Mouse (Mus musculus) liver, postnatal 0 days (tissue): ENCODE results near the gene Gm20822. TPM values are rescaled to one million over a fixed set of nuclear protein-coding genes. Genes with fewer than 3 reads are reported as not detected.
"Not testable (repeated sequence)": the region's sequence is repeated elsewhere in the genome, so short reads cannot be mapped to it uniquely, and the experiment has no call there.

Experiments
- ATAC-seq: fragments of 200-750 bp; cut with Nextera tagmentation; 2 replicates; pipeline ENCODE4 v1.8.0; 2017; ENCODE audit warnings: mild to moderate bottlenecking, moderate library complexity
- DNase-seq: peaks from one replicate; pipeline ENCODE4 v3.0.0-alpha.2; 2016
- H3K27ac ChIP-seq: fragments of 300-500 bp; sonication (generic); 2 replicates; pipeline ENCODE4 v1.5.1; 2014; ENCODE audit warnings: antibody characterized with exemption, moderate library complexity, mild to moderate bottlenecking, low read depth
- H3K27me3 ChIP-seq: fragments of 300-500 bp; sonication (generic); 2 replicates; pipeline ENCODE4 v1.6.1; 2014; ENCODE audit warnings: low read length, control low read depth, mixed read lengths; ENCODE audit not compliant: insufficient read depth
- H3K36me3 ChIP-seq: fragments of 300-500 bp; sonication (generic); replicated peaks from 2 replicates; pipeline ENCODE4 v1.6.1; 2014; ENCODE audit warnings: mild to moderate bottlenecking, control low read depth, low read length, moderate library complexity, mixed read lengths; ENCODE audit not compliant: insufficient read depth
- H3K4me1 ChIP-seq: fragments of 300-500 bp; sonication (generic); 2 replicates; pipeline ENCODE4 v1.6.1; 2014; ENCODE audit warnings: antibody characterized with exemption, mild to moderate bottlenecking, control low read depth; ENCODE audit not compliant: insufficient read depth
- H3K4me2 ChIP-seq: fragments of 300-500 bp; sonication (generic); 2 replicates; pipeline ENCODE4 v1.6.1; 2014; ENCODE audit warnings: low read depth, mild to moderate bottlenecking, low read length, moderate library complexity, mixed read lengths
- H3K4me3 ChIP-seq: fragments of 300-500 bp; sonication (generic); 2 replicates; pipeline ENCODE4 v1.5.1; 2014; ENCODE audit warnings: low read depth, low read length
- H3K9ac ChIP-seq: fragments of 300-500 bp; sonication (generic); replicated peaks from 2 replicates; pipeline ENCODE4 v1.6.1; 2014; ENCODE audit warnings: mild to moderate bottlenecking, moderate library complexity
- H3K9me3 ChIP-seq: fragments of 300-500 bp; sonication (generic); 2 replicates; pipeline ENCODE4 v1.6.1; 2016; ENCODE audit warnings: mild to moderate bottlenecking, control low read depth, low read length, mixed read lengths
- WGBS: fragments of 180-500 bp; shearing (Covaris S2); extraction: QIAGEN DNeasy Blood & Tissue Kit; methylation state at CpG from one replicate; pipeline ENCODE4 v1.1.7; 2014; ENCODE audit not compliant: insufficient replicate concordance; 5-methylcytosine and 5-hydroxymethylcytosine counted together
- polyA plus RNA-seq: library from polyadenylated mRNA; unstranded; fragments of >200 nt; fragmentation: Nextera tagmentation; extraction: Ambion mirVana; gene quantifications from 2 replicates; pipeline ENCODE4 v1.2.1, GENCODE M21; 2015

Gene Gm20822
- not detected in 2 replicates for polyA plus RNA-seq

GRCm38 (mm10) chrY:15884671-15885070, at the start of gene Gm20822:
Gene Gm20822 (minus strand): TSS chrY:15884771.
- not testable (repeated sequence) for H3K9ac ChIP-seq, H3K4me3 ChIP-seq, H3K36me3 ChIP-seq, DNase-seq, H3K4me1 ChIP-seq, H3K4me2 ChIP-seq, H3K9me3 ChIP-seq, H3K27me3 ChIP-seq, H3K27ac ChIP-seq, ATAC-seq
- WGBS: no CpG with 5 or more reads among the region's 3 CpGs
